Mouse (Mus musculus) brain, embryonic 18.5 days (tissue): ENCODE measurements around the gene 1600002K03Rik.
A peak's percentile ranks its signal among the peaks of the same experiment; 100 is the strongest.

Experiments used
- DNase-seq: peaks from one replicate; pipeline ENCODE4 v3.0.0-alpha.2; 2012; ENCODE audit warnings: low read depth, low spot score

1600002K03Rik gene

GRCm38 (mm10) chr10:80167460-80168037 lies 5.2 kb upstream of the 1600002K03Rik start:
- peak; percentile 98 for DNase-seq

GRCm38 (mm10) chr10:80168038-80168661 lies 4.6 kb upstream of the 1600002K03Rik start:
- DNase-seq: no peak

- DNase-seq: no peak
Observed at GRCm38 (mm10) chr10:80169070-80169469, 3.7 kb upstream of the 1600002K03Rik start.

- DNase-seq: no peak
Observed at GRCm38 (mm10) chr10:80169651-80170050, 3.1 kb upstream of the 1600002K03Rik start.

GRCm38 (mm10) chr10:80170052-80170451 lies 2.7 kb upstream of the 1600002K03Rik start:
- DNase-seq: no peak

GRCm38 (mm10) chr10:80170601-80171021 lies 2.1 kb upstream of the 1600002K03Rik start:
- DNase-seq: no peak

GRCm38 (mm10) chr10:80171252-80171651 lies 1.5 kb upstream of the 1600002K03Rik start:
- DNase-seq: no peak

GRCm38 (mm10) chr10:80171760-80172526 lies 801 bp upstream of the 1600002K03Rik start:
- no peak for DNase-seq

GRCm38 (mm10) chr10:80173358-80173757 lies 614 bp downstream of the 1600002K03Rik start:
- no peak for DNase-seq

GRCm38 (mm10) chr10:80173955-80174640 lies 1.4 kb downstream of the 1600002K03Rik start:
- no peak for DNase-seq

- DNase-seq: no peak
Observed at GRCm38 (mm10) chr10:80174705-80175104, 2.0 kb downstream of the 1600002K03Rik start.

GRCm38 (mm10) chr10:80175536-80176269 lies 3.0 kb downstream of the 1600002K03Rik start:
- no peak for DNase-seq

- DNase-seq: no peak
Observed at GRCm38 (mm10) chr10:80176270-80176834, 3.6 kb downstream of the 1600002K03Rik start.

GRCm38 (mm10) chr10:80177441-80178279 lies 4.9 kb downstream of the 1600002K03Rik start:
- DNase-seq: no peak

- DNase-seq: no peak
Observed at GRCm38 (mm10) chr10:80179068-80180051, 6.6 kb downstream of the 1600002K03Rik start, which contains the start of gene Efna2. Gene Efna2, plus strand, starts transcription at chr10:80179482.

GRCm38 (mm10) chr10:80180288-80180687 lies 7.5 kb downstream of the 1600002K03Rik start:
- DNase-seq: no peak

GRCm38 (mm10) chr10:80180823-80181222 lies 8.1 kb downstream of the 1600002K03Rik start:
- DNase-seq: no peak

- DNase-seq: no peak
Observed at GRCm38 (mm10) chr10:80182547-80182946, 9.8 kb downstream of the 1600002K03Rik start.

GRCm38 (mm10) chr10:80186649-80187048 lies 13.9 kb downstream of the 1600002K03Rik start:
- DNase-seq: no peak
